Comparison of ENCODE assay signal across 8 mouse cellular contexts in the genomic region with DNA sequence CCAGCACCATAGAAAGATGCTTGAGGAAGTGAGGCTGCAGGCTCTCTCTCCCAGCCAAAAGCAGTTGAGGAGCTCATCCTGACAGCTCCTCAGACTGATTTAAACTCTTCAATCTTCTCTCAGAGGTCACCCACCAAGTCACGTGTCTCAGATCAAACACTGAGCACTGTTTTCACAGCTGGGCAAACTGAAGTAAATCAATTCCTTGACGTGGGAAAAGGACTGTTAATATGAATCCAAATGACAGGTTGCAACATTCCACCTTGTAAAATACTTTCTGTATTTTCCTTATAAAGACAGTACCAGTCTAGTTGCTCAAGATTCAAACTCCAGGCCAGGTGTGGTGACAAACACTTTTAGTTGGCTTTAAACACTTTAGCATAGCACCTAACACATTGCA. TPM values are rescaled to one million over a fixed set of nuclear protein-coding genes. Genes with fewer than 3 reads are reported as not detected.
DNase-seq lines count a peak whose midpoint lies in the region; ATAC-seq lines count a peak whose summit lies in the region.
"Had no signal": no experiment of that assay in that cellular context is flagged by ENCODE, and none has a peak within 500 bp of the region (broad histone marks: within the 10 kb centered on the region; RNA-seq: fewer than 3 reads in every experiment).

No protein-coding gene starts in this region.

- ATAC-seq in megakaryocyte, adult 5-6 weeks (ENCODE audit: poor library complexity, severe bottlenecking), result no peak
- no peak for ATAC-seq in forebrain, embryonic 14.5 days
- ATAC-seq in liver, embryonic 12.5 days, result no peak

- peak overlapping the region; percentile 92; the same call in 1 of the 2 replicates for H3K9ac ChIP-seq in forebrain, embryonic 14.5 days (ENCODE audit: low read length)
- peak overlapping the region; percentile 95 for H3K9ac ChIP-seq in liver, embryonic 12.5 days

- H3K27ac ChIP-seq in forebrain, embryonic 14.5 days (ENCODE audit: low read depth, low read length), result no peak overlapping the region
- no peak overlapping the region for H3K27ac ChIP-seq in liver, embryonic 12.5 days

- peaks cover 52% of the 10 kb centered on the region for H3K4me1 ChIP-seq in megakaryocyte, embryonic 14.5 days
- peaks cover 17% of the 10 kb centered on the region for H3K4me1 ChIP-seq in forebrain, embryonic 14.5 days (ENCODE audit: control insufficient read depth, insufficient read depth, low read length)
- H3K4me1 ChIP-seq in liver, embryonic 12.5 days, result peaks cover 42% of the 10 kb centered on the region

- no peak for DNase-seq in forebrain, embryonic 14.5 days (ENCODE audit: low spot score)
- DNase-seq in ovary, postnatal 14 days (ENCODE audit: low spot score), result no peak
- DNase-seq in frontal cortex, postnatal 14 days (ENCODE audit: low spot score in 2 of 2), result no peak
- no peak for DNase-seq in cerebellum, adult 8-10 months
- DNase-seq: cerebellum, postnatal 36 days had no signal

- peak overlapping the region; percentile 96 for H3K4me3 ChIP-seq in megakaryocyte, embryonic 14.5 days (replicated peaks)
- H3K4me3 ChIP-seq in forebrain, embryonic 14.5 days (ENCODE audit: low read depth, low read length), result peak overlapping the region; percentile 93
- peak overlapping the region; percentile 83 for H3K4me3 ChIP-seq in liver, embryonic 12.5 days

- H3K27me3 ChIP-seq in megakaryocyte, embryonic 14.5 days (replicated peaks), result no peaks in the 10 kb centered on the region
- no peaks in the 10 kb centered on the region for H3K27me3 ChIP-seq in forebrain, embryonic 14.5 days (replicated peaks; ENCODE audit: control insufficient read depth, insufficient read depth, low read length)
- H3K27me3 ChIP-seq in liver, embryonic 12.5 days (replicated peaks), result no peaks in the 10 kb centered on the region

- H3K36me3 ChIP-seq in megakaryocyte, embryonic 14.5 days (replicated peaks; ENCODE audit: low read length), result peaks cover 52% of the 10 kb centered on the region
- H3K36me3 ChIP-seq in forebrain, embryonic 14.5 days (ENCODE audit: control insufficient read depth, insufficient read depth, low read length), result peaks cover 17% of the 10 kb centered on the region
- peaks cover 39% of the 10 kb centered on the region for H3K36me3 ChIP-seq in liver, embryonic 12.5 days

- H3K9me3 ChIP-seq in megakaryocyte, embryonic 14.5 days, result no peaks in the 10 kb centered on the region
- H3K9me3 ChIP-seq in forebrain, embryonic 14.5 days (replicated peaks; ENCODE audit: control insufficient read depth, low read length), result no peaks in the 10 kb centered on the region
- no peaks in the 10 kb centered on the region for H3K9me3 ChIP-seq in liver, embryonic 12.5 days (replicated peaks)

- H3K4me2 ChIP-seq in forebrain, embryonic 14.5 days (ENCODE audit: low read length), result peak overlapping the region; percentile 79
- peak overlapping the region; percentile 85 for H3K4me2 ChIP-seq in liver, embryonic 12.5 days

- WGBS in forebrain, embryonic 14.5 days, result 54% methylated on average over 2 of the region's 2 CpGs
- 25% methylated on average over 2 of the region's 2 CpGs for WGBS in liver, embryonic 12.5 days (ENCODE audit: insufficient replicate concordance)

RNA-seq across cellular contexts. Expression of gene Txndc11, which starts 1.6 kb away (rescaled TPM):
- polyA plus RNA-seq in megakaryocyte, embryonic 14.5 days (2012; ENCODE audit: insufficient read depth, low replicate concordance), result 28.1 and 30.8 TPM in 2 replicates
- total RNA-seq in megakaryocyte, adult 5-6 weeks (2015), result 29.0 and 30.3 TPM in 2 replicates
- 19.3 and 22.9 TPM in 2 replicates for total RNA-seq in megakaryocyte, adult 5-6 weeks (2017)
- 23.8 and 25.0 TPM in 2 replicates for polyA plus RNA-seq in forebrain, embryonic 14.5 days (2014; fragmentation: Nextera tagmentation; extraction: Ambion mirVana)
- 24.7 and 25.3 TPM in 2 replicates for polyA plus RNA-seq in liver, embryonic 12.5 days (2016; fragmentation: Nextera tagmentation; extraction: Ambion mirVana)

RNA-seq across cellular contexts. Expression of gene Zc3h7a, which starts 43.4 kb away (rescaled TPM):
- 2.4 and 6.2 TPM in 2 replicates for polyA plus RNA-seq in megakaryocyte, embryonic 14.5 days (2012; ENCODE audit: insufficient read depth, low replicate concordance)
- total RNA-seq in megakaryocyte, adult 5-6 weeks (2015), result 161 and 183 TPM in 2 replicates
- total RNA-seq in megakaryocyte, adult 5-6 weeks (2017), result 221 and 259 TPM in 2 replicates
- 58.0 and 71.8 TPM in 2 replicates for polyA plus RNA-seq in forebrain, embryonic 14.5 days (2014; fragmentation: Nextera tagmentation; extraction: Ambion mirVana)
- 52.5 and 55.0 TPM in 2 replicates for polyA plus RNA-seq in liver, embryonic 12.5 days (2016; fragmentation: Nextera tagmentation; extraction: Ambion mirVana)
